Mouse (Mus musculus): Measurements from ENCODE around the gene Gh.

GRCm38 (mm10) chr11:106289369-106289768 is 12.3 kb downstream of the Gh start:
- no peak for TF ChIP-seq CTCF (IDR thresholded peaks at IDR 0.05; ENCODE audit: insufficient read depth, low read depth, low read length)
- TF ChIP-seq POLR2A (IDR thresholded peaks at IDR 0.05; ENCODE audit: insufficient read depth, low read depth, low read length), result no peak
